Mouse (Mus musculus) C2C12 (cell line): ENCODE data around the gene Cdc42ep4. TPM values are rescaled to one million over a fixed set of nuclear protein-coding genes. Genes with fewer than 3 reads are reported as not detected.

Source experiments
- H3K27me3 ChIP-seq: one replicate; pipeline ENCODE4 v1.6.1; 2011; ENCODE audit not compliant: control insufficient read depth, insufficient read depth, insufficient read length
- H3K36me3 ChIP-seq: one replicate; pipeline ENCODE4 v1.6.1; 2011; ENCODE audit not compliant: control insufficient read depth, insufficient read depth
- H3K4me3 ChIP-seq: one replicate; pipeline ENCODE4 v1.5.1; 2011; ENCODE audit warnings: mild to moderate bottlenecking, control low read depth; ENCODE audit not compliant: poor library complexity, insufficient read depth, severe bottlenecking
- H3K79me2 ChIP-seq: one replicate; pipeline ENCODE4 v1.6.1; 2011; ENCODE audit not compliant: control insufficient read depth, insufficient read depth
- H3K79me3 ChIP-seq: one replicate; pipeline ENCODE4 v1.6.1; 2011; ENCODE audit warnings: low read depth, control low read depth
- H3ac ChIP-seq: one replicate; pipeline ENCODE3; 2011; ENCODE audit warnings: low read depth; ENCODE audit not compliant: control insufficient read depth, insufficient read length
- CEBPB ChIP-seq: IDR thresholded peaks from one replicate; pipeline ENCODE4 v1.6.1; 2011; ENCODE audit warnings: low read depth, mild to moderate bottlenecking, control low read depth, moderate library complexity
- CTCF ChIP-seq: IDR thresholded peaks from one replicate; pipeline ENCODE4 v1.5.1; 2011; ENCODE audit not compliant: control insufficient read depth, insufficient read depth, insufficient read length
- FOSL1 ChIP-seq: IDR thresholded peaks from one replicate; pipeline ENCODE4 v1.8.0; 2011; ENCODE audit warnings: mild to moderate bottlenecking, low read length; ENCODE audit not compliant: poor library complexity, insufficient read depth, severe bottlenecking
- MAX ChIP-seq: IDR thresholded peaks from one replicate; pipeline ENCODE4 v1.6.1; 2011; ENCODE audit warnings: mild to moderate bottlenecking, control low read depth
- MYOD1 ChIP-seq: IDR thresholded peaks from one replicate; pipeline ENCODE4 v1.6.1; 2011; ENCODE audit warnings: low read depth; ENCODE audit not compliant: control insufficient read depth, insufficient read length
- MYOG ChIP-seq: IDR thresholded peaks from one replicate; pipeline ENCODE4 v1.6.1; 2011; ENCODE audit not compliant: control insufficient read depth, insufficient read length; ENCODE audit errors: extremely low read depth
- USF1 ChIP-seq: IDR thresholded peaks from one replicate; pipeline ENCODE4 v1.6.1; 2011; ENCODE audit warnings: low read depth, mild to moderate bottlenecking, control low read depth, moderate library complexity
- polyA plus RNA-seq: library from polyadenylated mRNA; unstranded; fragments of >200 nt; fragmentation: generic; extraction: Trizol; gene quantifications from one replicate; pipeline ENCODE4 v1.2.1, GENCODE M21; 2012; ENCODE audit warnings: missing spikeins

Cdc42ep4 gene
- polyA plus RNA-seq, 1 experiment, result 13.0 TPM

- Histone ChIP-seq H3ac (no peak overlapping the region), H3K4me3 (no peak overlapping the region), H3K27me3 (no peaks in the 10 kb centered on the region), H3K79me2 (peaks cover 29% of the 10 kb centered on the region), H3K36me3 (peaks cover 13% of the 10 kb centered on the region), H3K79me3 (peaks cover 3% of the 10 kb centered on the region)
- TF ChIP-seq CTCF, result no peak
- no peak for TF ChIP-seq CEBPB
- TF ChIP-seq FOSL1, result no peak
- no peak for TF ChIP-seq MYOD1
- TF ChIP-seq MYOG, result no peak
- no peak for TF ChIP-seq MAX
- TF ChIP-seq USF1, result no peak
These were observed 23.7 kb downstream of the Cdc42ep4 start for GRCm38 (mm10) chr11:113727992-113728391.

GRCm38 (mm10) chr11:113726994-113727888 is 24.4 kb downstream of the Cdc42ep4 start:
- Histone ChIP-seq H3K4me3 (no peak overlapping the region), H3K36me3 (peaks cover 13% of the 10 kb centered on the region), H3ac (no peak overlapping the region), H3K27me3 (no peaks in the 10 kb centered on the region), H3K79me2 (peaks cover 26% of the 10 kb centered on the region), H3K79me3 (peaks cover 3% of the 10 kb centered on the region)
- TF ChIP-seq USF1 (no peak), MYOD1 (no peak), FOSL1 (no peak), CEBPB (no peak), MAX (no peak), MYOG (no peak), CTCF (no peak)

GRCm38 (mm10) chr11:113725235-113726048 is 26.2 kb downstream of the Cdc42ep4 start:
- H3K79me2 ChIP-seq, result peaks cover 13% of the 10 kb centered on the region
- no peak overlapping the region for H3K4me3 ChIP-seq
- no peaks in the 10 kb centered on the region for H3K79me3 ChIP-seq
- H3K27me3 ChIP-seq, result no peaks in the 10 kb centered on the region
- H3K36me3 ChIP-seq, result peaks cover 13% of the 10 kb centered on the region
- no peak overlapping the region for H3ac ChIP-seq
- TF ChIP-seq CEBPB (no peak), CTCF (no peak), MYOD1 (no peak), MAX (no peak), MYOG (no peak), USF1 (no peak), FOSL1 (no peak)

GRCm38 (mm10) chr11:113722405-113723090 is 29.1 kb downstream of the Cdc42ep4 start:
- TF ChIP-seq FOSL1, result no peak
- TF ChIP-seq USF1, result no peak
- no peak for TF ChIP-seq CTCF
- no peak for TF ChIP-seq MAX
- no peak for TF ChIP-seq CEBPB

GRCm38 (mm10) chr11:113717767-113718424 is 33.8 kb downstream of the Cdc42ep4 start:
- Histone ChIP-seq H3K79me2 (no peaks in the 10 kb centered on the region), H3K27me3 (no peaks in the 10 kb centered on the region), H3K79me3 (no peaks in the 10 kb centered on the region), H3K36me3 (no peaks in the 10 kb centered on the region), H3K4me3 (no peak overlapping the region), H3ac (no peak overlapping the region)
- TF ChIP-seq CTCF (no peak), MYOD1 (no peak), MYOG (no peak), MAX (no peak), CEBPB (no peak), FOSL1 (no peak), USF1 (no peak)

More at GRCm38 (mm10) chr11:113722405-113723090, 29.1 kb downstream of the Cdc42ep4 start:
- Histone ChIP-seq H3K27me3 (no peaks in the 10 kb centered on the region), H3K4me3 (no peak overlapping the region), H3K36me3 (peaks cover 6% of the 10 kb centered on the region), H3ac (no peak overlapping the region), H3K79me2 (no peaks in the 10 kb centered on the region), H3K79me3 (no peaks in the 10 kb centered on the region)
